17 mouse cellular contexts compared by ENCODE assay signal in the genomic region with DNA sequence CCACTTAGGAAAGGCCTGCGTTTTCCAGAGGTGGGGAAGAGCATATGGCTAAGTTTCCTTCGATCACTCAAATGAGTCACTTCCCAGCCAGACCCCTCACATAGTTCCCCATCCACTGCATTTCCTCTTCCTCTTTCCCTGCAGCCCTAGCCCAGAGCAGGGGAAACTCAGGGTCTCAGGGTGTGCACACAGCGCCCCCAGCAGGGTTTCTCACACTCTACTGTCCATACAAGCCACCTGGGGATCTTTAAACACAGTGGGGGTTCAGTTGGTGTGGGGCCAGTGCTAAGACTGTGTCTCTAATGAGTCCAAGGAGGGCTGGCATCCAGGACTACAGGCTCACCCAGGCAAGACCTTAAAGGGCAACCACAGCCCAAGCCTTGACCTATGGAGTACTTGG. TPM values are rescaled to one million over a fixed set of nuclear protein-coding genes. Genes with fewer than 3 reads are reported as not detected.
DNase-seq lines count a peak whose midpoint lies in the region; ATAC-seq and TF ChIP-seq lines count a peak whose summit lies in the region.
"Had no signal": no experiment of that assay in that cellular context is flagged by ENCODE, and none has a peak within 500 bp of the region (broad histone marks: within the 10 kb centered on the region; RNA-seq: fewer than 3 reads in every experiment).

No protein-coding gene starts in this region.

- no peaks in the 10 kb centered on the region for H3K9me3 ChIP-seq in midbrain, embryonic 11.5 days (ENCODE audit: control insufficient read depth, low read length)
- H3K9me3 ChIP-seq in midbrain, embryonic 14.5 days (ENCODE audit: control insufficient read depth, low read length): no peaks in the 10 kb centered on the region
- no peaks in the 10 kb centered on the region for H3K9me3 ChIP-seq in liver, embryonic 15.5 days (replicated peaks)
- H3K9me3 ChIP-seq: forebrain, embryonic 13.5 days; heart, embryonic 15.5 days; hindbrain, embryonic 15.5 days; midbrain, embryonic 12.5 days had no signal

- no peak overlapping the region for H3K27ac ChIP-seq in kidney, adult 2 months (ENCODE audit: insufficient read depth, low read depth, low read length)
- no peak overlapping the region for H3K27ac ChIP-seq in midbrain, embryonic 11.5 days (ENCODE audit: low read depth, low read length)
- H3K27ac ChIP-seq in midbrain, embryonic 14.5 days (replicated peaks; ENCODE audit: low read depth, low read length): no peak overlapping the region
- H3K27ac ChIP-seq in liver, embryonic 15.5 days (replicated peaks): peak overlapping the region; percentile 24; the same call in 1 of the 2 replicates
- H3K27ac ChIP-seq: forebrain, embryonic 13.5 days; heart, embryonic 15.5 days; hindbrain, embryonic 15.5 days; kidney, postnatal 0 days; midbrain, embryonic 12.5 days had no signal

- WGBS in kidney, adult 2 months: 43% methylated on average over 3 of the region's 3 CpGs
- 45% methylated on average over 3 of the region's 3 CpGs for WGBS in midbrain, embryonic 11.5 days
- 51% methylated on average over 3 of the region's 3 CpGs for WGBS in midbrain, embryonic 14.5 days
- 17% methylated on average over 3 of the region's 3 CpGs for WGBS in liver, embryonic 15.5 days (ENCODE audit: insufficient replicate concordance)

- no peak overlapping the region for H3K4me2 ChIP-seq in midbrain, embryonic 11.5 days
- no peak overlapping the region for H3K4me2 ChIP-seq in midbrain, embryonic 14.5 days (ENCODE audit: low read length)
- H3K4me2 ChIP-seq in liver, embryonic 15.5 days: no peak overlapping the region
- H3K4me2 ChIP-seq: forebrain, embryonic 13.5 days; heart, embryonic 15.5 days; hindbrain, embryonic 15.5 days; midbrain, embryonic 12.5 days had no signal

- no peaks in the 10 kb centered on the region for H3K27me3 ChIP-seq in kidney, adult 2 months (replicated peaks; ENCODE audit: control insufficient read depth, insufficient read depth, low read length)
- H3K27me3 ChIP-seq in midbrain, embryonic 11.5 days (ENCODE audit: control insufficient read depth, insufficient read depth, low read length): no peaks in the 10 kb centered on the region
- H3K27me3 ChIP-seq in midbrain, embryonic 14.5 days (ENCODE audit: control insufficient read depth, insufficient read depth, low read length): no peaks in the 10 kb centered on the region
- no peaks in the 10 kb centered on the region for H3K27me3 ChIP-seq in liver, embryonic 15.5 days
- H3K27me3 ChIP-seq: forebrain, embryonic 13.5 days; heart, embryonic 15.5 days; hindbrain, embryonic 15.5 days; midbrain, embryonic 12.5 days had no signal

- no peaks in the 10 kb centered on the region for H3K36me3 ChIP-seq in kidney, adult 2 months (ENCODE audit: control insufficient read depth, insufficient read depth, low read length)
- no peaks in the 10 kb centered on the region for H3K36me3 ChIP-seq in midbrain, embryonic 11.5 days (ENCODE audit: control insufficient read depth, insufficient read depth, low read length)
- H3K36me3 ChIP-seq in midbrain, embryonic 14.5 days (ENCODE audit: control insufficient read depth, insufficient read depth, low read length): 0 out of 2 replicates have a peak, but pooled peaks cover 6% of the 10 kb centered on the region
- H3K36me3 ChIP-seq in liver, embryonic 15.5 days (replicated peaks): no peaks in the 10 kb centered on the region
- H3K36me3 ChIP-seq: heart, embryonic 15.5 days had no signal

- H3K9ac ChIP-seq in midbrain, embryonic 11.5 days (ENCODE audit: low read length): no peak overlapping the region
- H3K9ac ChIP-seq in midbrain, embryonic 14.5 days (replicated peaks; ENCODE audit: low read length): no peak overlapping the region
- H3K9ac ChIP-seq in liver, embryonic 15.5 days: no peak overlapping the region
- H3K9ac ChIP-seq: forebrain, embryonic 13.5 days; heart, embryonic 15.5 days; hindbrain, embryonic 15.5 days; midbrain, embryonic 12.5 days had no signal

- no peak for ATAC-seq in midbrain, embryonic 11.5 days (ENCODE audit: low FRiP score)
- ATAC-seq in midbrain, embryonic 14.5 days (ENCODE audit: low FRiP score, low TSS enrichment): no peak
- ATAC-seq in liver, embryonic 15.5 days (ENCODE audit: insufficient read depth): no peak
- ATAC-seq: forebrain, embryonic 13.5 days had no signal

- TF ChIP-seq POLR2A in kidney, adult 2 months (IDR thresholded peaks at IDR 0.05; ENCODE audit: low read depth, low read length): no peak

- peak; percentile 11; the same call in 1 of the 2 replicates for TF ChIP-seq CTCF in kidney, adult 2 months (conservative IDR thresholded peaks at IDR 0.05; ENCODE audit: insufficient read depth, insufficient read length, low read depth, low read length)

- H3K4me3 ChIP-seq in kidney, adult 2 months (ENCODE audit: insufficient read depth, low read depth, low read length): no peak overlapping the region
- H3K4me3 ChIP-seq in midbrain, embryonic 11.5 days (ENCODE audit: low read depth, low read length): no peak overlapping the region
- H3K4me3 ChIP-seq in midbrain, embryonic 14.5 days (replicated peaks; ENCODE audit: low read depth, low read length): no peak overlapping the region
- no peak overlapping the region for H3K4me3 ChIP-seq in liver, embryonic 15.5 days (replicated peaks)
- H3K4me3 ChIP-seq: forebrain, embryonic 13.5 days; heart, embryonic 15.5 days; hindbrain, embryonic 15.5 days; midbrain, embryonic 12.5 days had no signal

- no peaks in the 10 kb centered on the region for H3K4me1 ChIP-seq in kidney, adult 2 months (ENCODE audit: control insufficient read depth, insufficient read depth, low read length)
- no peaks in the 10 kb centered on the region for H3K4me1 ChIP-seq in midbrain, embryonic 11.5 days (ENCODE audit: control insufficient read depth, insufficient read depth, low read length)
- H3K4me1 ChIP-seq in midbrain, embryonic 14.5 days (ENCODE audit: control insufficient read depth, insufficient read depth, low read length): 0 out of 2 replicates have a peak, but pooled peaks cover 5% of the 10 kb centered on the region
- H3K4me1 ChIP-seq in liver, embryonic 15.5 days (replicated peaks): peaks cover 31% of the 10 kb centered on the region
- H3K4me1 ChIP-seq: heart, embryonic 15.5 days; midbrain, embryonic 12.5 days had no signal

- no peak for DNase-seq in kidney, adult 2 months
- DNase-seq in kidney, adult 11 months: no peak
- peak; percentile 73 for DNase-seq in midbrain, embryonic 11.5 days (ENCODE audit: low spot score, missing footprints)
- DNase-seq in midbrain, embryonic 14.5 days: no peak
- no peak for DNase-seq in ovary, adult 18-20 months (ENCODE audit: low spot score)
- DNase-seq in gastrocnemius, postnatal 25 days: no peak
- DNase-seq in right cerebral cortex, postnatal 25 days: no peak
- DNase-seq: gastrocnemius, postnatal 14 days; lung, adult 2 months; thymus, adult 18-20 months had no signal

RNA-seq across cellular contexts. Expression of a gene that starts 5.0 kb away (rescaled TPM):
- 27.0 and 27.9 TPM in 2 replicates for polyA plus RNA-seq in kidney, adult 2 months (2012; rRNA removed)
- 37.7 and 42.1 TPM in 2 replicates for polyA plus RNA-seq in midbrain, embryonic 11.5 days (2014; fragmentation: Nextera tagmentation; extraction: Ambion mirVana)
- 42.9 and 51.5 TPM in 2 replicates for polyA plus RNA-seq in midbrain, embryonic 14.5 days (2014; fragmentation: Nextera tagmentation; extraction: Ambion mirVana)
- 13.2 and 14.4 TPM in 2 replicates for polyA plus RNA-seq in liver, embryonic 15.5 days (2015; fragmentation: Nextera tagmentation; extraction: Ambion mirVana)
- 1 to 10 TPM; 5.6 to 6.2 TPM for total RNA-seq in gastrocnemius, postnatal 25 days (2021)

RNA-seq across cellular contexts. Expression of a gene that starts 12.5 kb away (rescaled TPM):
- polyA plus RNA-seq in kidney, adult 2 months (2012; rRNA removed): 11.6 and 12.4 TPM in 2 replicates
- 0.18 and 0.26 TPM in 2 replicates for polyA plus RNA-seq in midbrain, embryonic 11.5 days (2014; fragmentation: Nextera tagmentation; extraction: Ambion mirVana)
- 0.24 and 0.61 TPM in 2 replicates for polyA plus RNA-seq in midbrain, embryonic 14.5 days (2014; fragmentation: Nextera tagmentation; extraction: Ambion mirVana)
- 0.22 and 0.26 TPM in 2 replicates for polyA plus RNA-seq in liver, embryonic 15.5 days (2015; fragmentation: Nextera tagmentation; extraction: Ambion mirVana)
- under 1 TPM; 0.38 to 0.97 TPM for total RNA-seq in gastrocnemius, postnatal 25 days (2021)
- polyA plus RNA-seq: neural tube, embryonic 11.5 days had no signal

RNA-seq across cellular contexts. Expression of a gene that starts 13.0 kb away (rescaled TPM):
- 99.3 and 103 TPM in 2 replicates for polyA plus RNA-seq in kidney, adult 2 months (2012; rRNA removed)
- polyA plus RNA-seq in midbrain, embryonic 11.5 days (2014; fragmentation: Nextera tagmentation; extraction: Ambion mirVana): 0.50 and 0.82 TPM in 2 replicates
- 0.50 and 2.1 TPM in 2 replicates for polyA plus RNA-seq in midbrain, embryonic 14.5 days (2014; fragmentation: Nextera tagmentation; extraction: Ambion mirVana)
- polyA plus RNA-seq in liver, embryonic 15.5 days (2015; fragmentation: Nextera tagmentation; extraction: Ambion mirVana): 2.0 and 2.2 TPM in 2 replicates
- total RNA-seq in gastrocnemius, postnatal 25 days (2021): 1 to 10 TPM; 1.3 to 2.0 TPM

RNA-seq across cellular contexts. Expression of a gene that starts 14.3 kb away (rescaled TPM):
- polyA plus RNA-seq in kidney, adult 2 months (2012; rRNA removed): 30.2 and 33.7 TPM in 2 replicates
- polyA plus RNA-seq in midbrain, embryonic 11.5 days (2014; fragmentation: Nextera tagmentation; extraction: Ambion mirVana): 28.9 and 31.3 TPM in 2 replicates
- 56.5 and 93.0 TPM in 2 replicates for polyA plus RNA-seq in midbrain, embryonic 14.5 days (2014; fragmentation: Nextera tagmentation; extraction: Ambion mirVana)
- polyA plus RNA-seq in liver, embryonic 15.5 days (2015; fragmentation: Nextera tagmentation; extraction: Ambion mirVana): 15.6 and 16.5 TPM in 2 replicates
- 1 to 10 TPM; 7.5 to 9.0 TPM for total RNA-seq in gastrocnemius, postnatal 25 days (2021)

RNA-seq across cellular contexts. Expression of a gene that starts 36.9 kb away (rescaled TPM):
- polyA plus RNA-seq in kidney, adult 2 months (2012; rRNA removed): 12.4 and 12.9 TPM in 2 replicates
- polyA plus RNA-seq in midbrain, embryonic 11.5 days (2014; fragmentation: Nextera tagmentation; extraction: Ambion mirVana): 32.5 and 33.7 TPM in 2 replicates
- polyA plus RNA-seq in midbrain, embryonic 14.5 days (2014; fragmentation: Nextera tagmentation; extraction: Ambion mirVana): 28.2 and 34.0 TPM in 2 replicates
- 13.5 and 14.5 TPM in 2 replicates for polyA plus RNA-seq in liver, embryonic 15.5 days (2015; fragmentation: Nextera tagmentation; extraction: Ambion mirVana)
- total RNA-seq in gastrocnemius, postnatal 25 days (2021): 10 to 100 TPM; 15.5 to 18.5 TPM

Comparison
In these comparisons a context has a peak if more than half of its experiments do, and no peak if none do; other contexts are left out.
1. RNA of a gene that starts 13.0 kb away (polyA plus RNA-seq): 99.3 to 103 TPM in kidney, adult 2 months; 0.50 to 2.1 TPM in midbrain, embryonic 14.5 days, 2.0 to 2.2 TPM in liver, embryonic 15.5 days and 0.50 to 0.82 TPM in midbrain, embryonic 11.5 days; every median in the first group is over 10 times any median in the second.